Mouse (Mus musculus): ENCODE data around the gene Fam193b. TPM values are rescaled to one million over a fixed set of nuclear protein-coding genes. Genes with fewer than 3 reads are reported as not detected.

Gene Fam193b
- polyA plus RNA-seq, 2 experiments = 4.0 to 20.9 TPM

DNA sequence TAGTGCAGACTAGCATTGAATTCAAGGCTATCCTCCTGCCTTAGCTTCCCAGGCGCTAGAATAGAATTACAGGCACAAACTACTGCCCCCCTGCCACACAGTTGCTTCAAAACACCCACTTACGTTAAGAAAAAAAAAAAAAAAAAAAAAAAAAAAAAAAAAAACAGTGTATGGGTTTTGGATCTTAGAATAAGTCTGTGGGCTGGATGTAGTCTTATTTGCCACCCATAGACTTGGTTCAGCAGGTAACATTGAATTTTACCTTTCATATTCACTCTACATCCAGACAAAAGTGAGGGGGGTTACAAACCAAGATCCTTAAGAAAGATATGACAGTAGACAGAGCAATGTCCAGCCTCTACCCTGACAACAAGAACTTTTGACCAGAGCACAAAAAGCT, 3.0 kb downstream of the Fam193b start:
- Histone ChIP-seq H3K36me3 (replicated peaks; ENCODE audit: control insufficient read depth, insufficient read depth, low read depth) (no peaks in the 10 kb centered on the region; the same call in 1 of the 2 replicates), H3K4me2 (ENCODE audit: low read depth) (no peak overlapping the region), H3K9ac (replicated peaks) (no peak overlapping the region), H3K27me3 (ENCODE audit: control insufficient read depth, insufficient read depth, low read length) (no peaks in the 10 kb centered on the region), H3K27ac (no peak overlapping the region), H3K9me3 (ENCODE audit: control insufficient read depth, low read length) (no peaks in the 10 kb centered on the region), H3K4me1 (replicated peaks; ENCODE audit: control insufficient read depth in 2 of 2, insufficient read depth in 2 of 2, low read length in 1 of 2) (peaks cover 8 to 16% of the 10 kb centered on the region in 2 experiments), H3K4me3 (ENCODE audit: insufficient read depth in 1 of 2, low read depth in 2 of 2, low read length in 2 of 2) (no peak overlapping the region)
- no peak for TF ChIP-seq CTCF (IDR thresholded peaks at IDR 0.05; ENCODE audit: low read depth)
- no peak for TF ChIP-seq EP300 (IDR thresholded peaks at IDR 0.05; ENCODE audit: low read depth)
- no peak for ATAC-seq (ENCODE audit: insufficient read depth)
- WGBS (ENCODE audit: insufficient replicate concordance) = 75% methylated on average over 2 of the region's 2 CpGs
- no peak for DNase-seq (ENCODE audit: low read depth in 3 of 3, low spot score in 3 of 3)

- no peak for DNase-seq (ENCODE audit: low read depth in 3 of 3, low spot score in 3 of 3)
- WGBS (ENCODE audit: insufficient replicate concordance) = 78% methylated on average over 6 of the region's 6 CpGs
Observed at GRCm38 (mm10) chr13:55567001-55567400, 3.9 kb downstream of the Fam193b start.

DNA sequence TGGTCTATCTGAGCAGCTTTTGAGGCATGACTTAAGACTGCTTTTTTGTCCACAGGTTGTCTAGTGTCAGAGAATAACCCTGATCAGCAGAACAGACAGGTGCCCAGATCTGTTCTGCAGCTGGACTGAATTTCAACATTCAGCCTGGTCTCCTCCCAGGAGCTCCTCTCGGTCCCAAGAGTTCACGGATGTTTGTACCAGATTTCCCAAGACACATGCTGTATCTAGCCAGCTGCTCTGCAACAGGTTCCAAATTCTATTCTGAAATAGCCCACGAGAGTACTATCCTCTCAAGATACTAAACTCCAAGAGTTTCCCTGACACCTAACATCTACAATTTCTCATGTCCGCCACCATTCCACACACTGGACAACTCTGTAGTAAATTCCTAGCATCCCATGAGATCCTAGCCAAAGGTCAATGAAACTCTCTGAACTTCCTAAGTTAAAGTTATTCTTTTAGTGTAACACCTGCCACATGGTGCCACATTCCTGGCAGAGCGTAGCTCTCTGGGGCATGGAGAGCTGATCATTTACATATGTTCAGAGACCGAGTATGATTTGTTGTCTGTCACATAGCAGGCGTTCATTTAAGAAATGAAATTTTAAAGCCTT, 7.5 kb downstream of the Fam193b start:
- 80% methylated on average over 7 of the region's 7 CpGs for WGBS (ENCODE audit: insufficient replicate concordance)
- ATAC-seq (ENCODE audit: insufficient read depth) = no peak
- no peak overlapping the region for H3K27ac ChIP-seq

More at GRCm38 (mm10) chr13:55567001-55567400, 3.9 kb downstream of the Fam193b start:
- Histone ChIP-seq H3K9me3 (ENCODE audit: control insufficient read depth, low read length) (no peaks in the 10 kb centered on the region), H3K4me2 (ENCODE audit: low read depth) (no peak overlapping the region), H3K9ac (replicated peaks) (no peak overlapping the region), H3K27ac (no peak overlapping the region), H3K36me3 (replicated peaks; ENCODE audit: control insufficient read depth, insufficient read depth, low read depth) (no peaks in the 10 kb centered on the region; the same call in 1 of the 2 replicates), H3K4me1 (replicated peaks; ENCODE audit: control insufficient read depth in 2 of 2, insufficient read depth in 2 of 2, low read length in 1 of 2) (peaks cover 5 to 12% of the 10 kb centered on the region in 2 experiments), H3K27me3 (ENCODE audit: control insufficient read depth, insufficient read depth, low read length) (no peaks in the 10 kb centered on the region), H3K4me3 (ENCODE audit: insufficient read depth in 1 of 2, low read depth in 2 of 2, low read length in 2 of 2) (no peak overlapping the region)
- no peak for ATAC-seq (ENCODE audit: insufficient read depth)
- no peak for TF ChIP-seq CTCF (IDR thresholded peaks at IDR 0.05; ENCODE audit: low read depth)
- no peak for TF ChIP-seq EP300 (IDR thresholded peaks at IDR 0.05; ENCODE audit: low read depth)

GRCm38 (mm10) chr13:55557499-55557898, 13.4 kb downstream of the Fam193b start:
- Histone ChIP-seq H3K4me2 (ENCODE audit: low read depth) (no peak overlapping the region), H3K4me3 (ENCODE audit: insufficient read depth in 1 of 2, low read depth in 2 of 2, low read length in 2 of 2) (no peak overlapping the region), H3K27me3 (ENCODE audit: control insufficient read depth, insufficient read depth, low read length) (no peaks in the 10 kb centered on the region), H3K36me3 (replicated peaks; ENCODE audit: control insufficient read depth, insufficient read depth, low read depth) (no peaks in the 10 kb centered on the region), H3K27ac (no peak overlapping the region), H3K9ac (replicated peaks) (no peak overlapping the region), H3K9me3 (ENCODE audit: control insufficient read depth, low read length) (no peaks in the 10 kb centered on the region), H3K4me1 (replicated peaks; ENCODE audit: control insufficient read depth in 2 of 2, insufficient read depth in 2 of 2, low read length in 1 of 2) (no peaks in the 10 kb centered on the region)
- 80% methylated on average over 6 of the region's 6 CpGs for WGBS (ENCODE audit: insufficient replicate concordance)
- no peak for ATAC-seq (ENCODE audit: insufficient read depth)
- TF ChIP-seq EP300 (IDR thresholded peaks at IDR 0.05; ENCODE audit: low read depth) (no peak), CTCF (IDR thresholded peaks at IDR 0.05; ENCODE audit: low read depth) (no peak)
- DNase-seq (ENCODE audit: low read depth in 3 of 3, low spot score in 3 of 3) = no peak

More for the DNA sequence above, 7.5 kb downstream of the Fam193b start:
- H3K9ac ChIP-seq (replicated peaks) = no peak overlapping the region
- H3K4me3 ChIP-seq (ENCODE audit: insufficient read depth in 1 of 2, low read depth in 2 of 2, low read length in 2 of 2) = no peak overlapping the region
- no peak for TF ChIP-seq CTCF (IDR thresholded peaks at IDR 0.05; ENCODE audit: low read depth)
- TF ChIP-seq EP300 (IDR thresholded peaks at IDR 0.05; ENCODE audit: low read depth) = no peak
- no peaks in the 10 kb centered on the region for H3K27me3 ChIP-seq (ENCODE audit: control insufficient read depth, insufficient read depth, low read length)
- H3K36me3 ChIP-seq (replicated peaks; ENCODE audit: control insufficient read depth, insufficient read depth, low read depth) = no peaks in the 10 kb centered on the region; the same call in 1 of the 2 replicates
- no peak for DNase-seq (ENCODE audit: low read depth in 3 of 3, low spot score in 3 of 3)
- H3K9me3 ChIP-seq (ENCODE audit: control insufficient read depth, low read length) = no peaks in the 10 kb centered on the region
- no peaks in the 10 kb centered on the region for H3K4me1 ChIP-seq (replicated peaks; ENCODE audit: control insufficient read depth in 2 of 2, insufficient read depth in 2 of 2, low read length in 1 of 2)
- H3K4me2 ChIP-seq (ENCODE audit: low read depth) = no peak overlapping the region

- no peaks in the 10 kb centered on the region for H3K36me3 ChIP-seq (replicated peaks; ENCODE audit: control insufficient read depth, insufficient read depth, low read depth)
- no peaks in the 10 kb centered on the region for H3K4me1 ChIP-seq (replicated peaks; ENCODE audit: control insufficient read depth in 2 of 2, insufficient read depth in 2 of 2, low read length in 1 of 2)
- H3K9me3 ChIP-seq (ENCODE audit: control insufficient read depth, low read length) = no peaks in the 10 kb centered on the region
- no peak overlapping the region for H3K4me2 ChIP-seq (ENCODE audit: low read depth)
- no peak overlapping the region for H3K9ac ChIP-seq (replicated peaks)
- 83% methylated on average over 9 of the region's 9 CpGs for WGBS (ENCODE audit: insufficient replicate concordance)
- no peak for ATAC-seq (ENCODE audit: insufficient read depth)
- DNase-seq (ENCODE audit: low read depth in 3 of 3, low spot score in 3 of 3) = no peak
- no peaks in the 10 kb centered on the region for H3K27me3 ChIP-seq (ENCODE audit: control insufficient read depth, insufficient read depth, low read length)
- TF ChIP-seq CTCF (IDR thresholded peaks at IDR 0.05; ENCODE audit: low read depth) = no peak
- TF ChIP-seq EP300 (IDR thresholded peaks at IDR 0.05; ENCODE audit: low read depth) = no peak
- no peak overlapping the region for H3K4me3 ChIP-seq (ENCODE audit: insufficient read depth in 1 of 2, low read depth in 2 of 2, low read length in 2 of 2)
- H3K27ac ChIP-seq = no peak overlapping the region
Observed at GRCm38 (mm10) chr13:55555921-55556320, 15.0 kb downstream of the Fam193b start.
